Mouse (Mus musculus) liver, adult (tissue): ENCODE data around the gene Maml2.

Source experiments
- GATA4 ChIP-seq: IDR thresholded peaks from 2 replicates; pipeline ENCODE4 v1.6.1; 2014; ENCODE audit warnings: mild to moderate bottlenecking, low read length; ENCODE audit not compliant: insufficient replicate concordance

Maml2 gene

DNA sequence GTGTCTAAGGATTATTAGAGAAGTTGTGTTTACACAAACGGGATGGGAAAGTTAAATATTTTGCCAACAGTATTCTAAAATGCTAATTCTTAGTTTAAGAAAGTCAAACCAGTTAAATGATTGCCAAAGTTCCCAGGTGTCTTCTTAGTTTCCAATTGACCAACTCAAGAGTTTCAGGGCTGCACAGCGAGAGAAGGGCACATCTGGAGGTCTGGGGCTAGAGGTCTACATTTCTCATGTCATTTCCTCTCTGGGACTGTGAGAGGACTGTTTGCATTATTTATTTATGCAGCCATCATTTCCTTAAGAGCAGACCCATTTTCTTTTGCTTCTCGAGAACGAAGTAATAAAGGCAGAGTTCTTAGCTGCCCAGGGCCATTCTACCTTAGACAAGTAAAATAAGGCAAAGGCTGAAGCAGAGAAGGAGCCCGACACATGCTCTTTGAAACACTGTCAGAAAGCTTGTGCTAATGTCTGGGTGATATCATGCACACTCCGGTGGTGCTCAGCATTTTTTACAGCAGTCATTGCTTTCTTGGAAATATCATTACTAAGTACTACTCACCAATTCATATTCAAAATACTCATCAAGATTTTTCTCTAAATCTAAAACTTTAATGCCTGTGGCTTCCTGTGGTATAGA is 4.5 kb downstream of the Maml2 start:
- no peak for TF ChIP-seq GATA4

DNA sequence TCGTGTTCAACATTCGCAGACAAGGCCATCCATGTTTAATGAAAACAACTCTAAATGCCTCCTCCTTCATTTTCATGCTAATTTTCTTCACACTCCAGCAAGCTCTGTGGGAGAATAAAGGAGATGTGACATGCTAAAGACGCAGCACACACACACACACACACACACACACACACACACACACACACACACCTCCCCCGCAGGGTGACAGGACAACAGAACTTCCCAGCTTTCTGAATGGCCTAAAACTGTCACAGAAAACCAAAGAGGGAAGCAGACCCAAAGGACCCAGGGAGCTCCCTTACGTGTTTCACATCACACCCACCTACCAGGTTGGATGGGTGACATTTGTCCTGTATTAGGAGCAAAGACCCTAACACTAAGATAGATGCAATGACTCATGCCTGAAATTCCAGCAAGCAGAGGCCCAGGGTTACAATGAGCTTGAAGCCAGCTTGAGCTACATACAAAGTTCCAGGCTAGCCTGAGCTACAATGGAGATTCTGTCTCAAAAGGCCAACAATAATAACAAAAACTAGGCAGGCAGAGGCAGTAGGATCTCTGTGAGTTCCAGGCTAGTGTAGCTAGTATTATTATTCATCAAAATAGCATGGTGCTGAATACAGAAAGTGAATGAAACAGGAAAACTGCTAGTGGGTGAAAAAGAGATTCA is 5.5 kb downstream of the Maml2 start:
- TF ChIP-seq GATA4: no peak

DNA sequence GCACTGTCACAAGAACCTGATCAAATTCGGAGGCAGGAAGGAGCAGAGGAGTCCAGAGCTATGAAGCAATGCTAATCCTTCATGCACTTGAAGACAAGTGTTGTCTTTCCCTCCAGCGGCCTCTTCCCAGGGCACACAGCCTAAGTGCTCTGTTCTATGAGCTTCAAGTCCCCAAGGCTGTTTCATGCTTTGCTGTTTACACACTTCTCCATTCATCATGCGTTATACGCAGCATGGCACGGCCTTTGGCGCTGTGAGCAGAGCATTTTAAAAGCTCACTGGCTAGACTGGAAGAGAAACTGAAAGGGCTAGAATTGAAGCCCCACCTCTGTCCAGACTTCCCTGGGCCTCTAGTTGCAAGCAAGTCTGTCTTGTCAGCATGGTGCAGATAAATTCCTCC is 6.2 kb downstream of the Maml2 start:
- TF ChIP-seq GATA4: no peak

DNA sequence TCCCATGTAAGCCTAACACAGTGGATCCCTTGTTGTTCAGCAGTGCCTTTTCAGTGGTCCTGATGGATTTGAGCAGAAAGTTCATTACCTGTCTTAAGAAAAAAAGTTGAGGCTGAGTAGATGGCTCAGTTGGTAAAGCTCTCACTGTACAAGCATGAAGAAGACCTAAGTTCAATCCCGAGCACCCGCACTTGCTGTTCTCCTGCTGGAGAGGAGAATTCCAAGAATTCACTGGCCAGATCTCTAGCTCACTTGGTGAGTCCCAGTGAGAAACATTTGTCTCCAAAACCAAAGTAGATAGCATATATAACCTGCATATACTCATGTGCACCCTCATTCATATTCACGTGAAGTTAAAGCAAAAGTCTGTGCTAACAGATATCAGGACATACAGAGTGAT is 8.7 kb downstream of the Maml2 start:
- no peak for TF ChIP-seq GATA4

DNA sequence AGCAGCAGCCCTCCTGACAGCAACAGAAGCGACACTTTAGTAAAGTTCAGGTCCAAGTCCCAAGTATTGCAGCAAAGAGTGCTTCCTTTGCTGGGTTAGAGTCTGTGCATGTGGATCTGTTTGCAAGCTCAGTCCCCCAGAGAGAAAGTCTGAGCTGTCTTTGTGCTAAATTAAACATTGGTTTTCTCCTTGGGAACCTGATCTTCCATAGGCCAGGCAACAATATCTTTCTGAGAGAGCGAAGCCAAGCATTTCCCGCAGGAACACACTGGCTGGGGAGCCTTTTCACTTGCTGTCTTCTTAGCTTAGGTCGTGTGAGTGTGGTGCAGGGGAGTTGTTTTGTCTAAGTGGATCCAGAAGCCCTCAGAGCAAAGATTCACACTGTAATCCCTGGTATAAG is 9.5 kb downstream of the Maml2 start:
- no peak for TF ChIP-seq GATA4

DNA sequence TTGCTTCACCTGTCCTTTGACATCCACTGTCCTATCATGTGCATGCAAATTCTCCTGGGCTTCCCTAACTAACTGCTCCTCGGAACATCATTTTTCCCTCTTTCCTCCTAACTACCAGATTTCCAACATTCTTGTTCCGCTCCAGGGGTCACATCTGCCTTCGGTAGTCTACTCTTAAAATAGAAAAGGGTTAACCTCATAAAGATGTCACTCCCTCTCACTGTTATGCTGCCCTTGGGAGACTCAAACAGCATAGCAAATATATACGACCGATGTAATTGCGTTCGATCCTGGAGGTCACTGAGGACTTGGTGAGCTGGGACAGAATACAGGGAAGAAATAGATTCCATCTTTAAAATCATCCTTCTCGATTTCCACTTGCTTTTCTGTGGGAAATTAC is 11.0 kb downstream of the Maml2 start:
- TF ChIP-seq GATA4: no peak

DNA sequence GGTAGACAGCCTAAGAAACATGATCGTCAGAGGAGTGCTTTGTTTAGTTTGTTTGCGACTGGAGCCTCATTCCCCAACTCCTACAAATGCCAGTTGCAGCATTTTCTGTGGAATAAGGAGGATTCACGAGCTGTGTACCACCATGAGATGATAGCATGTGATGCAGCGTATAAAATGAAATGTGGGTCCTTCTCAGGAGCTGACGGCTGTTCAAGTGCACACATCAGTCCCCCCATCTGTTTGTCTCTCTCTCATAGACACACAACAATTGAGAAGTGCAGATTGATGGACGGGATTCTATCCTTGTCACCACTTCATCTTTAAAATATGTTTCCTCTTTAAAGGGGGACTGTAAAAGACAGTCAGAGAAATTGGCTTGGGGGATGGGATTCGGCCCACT is 12.1 kb downstream of the Maml2 start:
- TF ChIP-seq GATA4: no peak

DNA sequence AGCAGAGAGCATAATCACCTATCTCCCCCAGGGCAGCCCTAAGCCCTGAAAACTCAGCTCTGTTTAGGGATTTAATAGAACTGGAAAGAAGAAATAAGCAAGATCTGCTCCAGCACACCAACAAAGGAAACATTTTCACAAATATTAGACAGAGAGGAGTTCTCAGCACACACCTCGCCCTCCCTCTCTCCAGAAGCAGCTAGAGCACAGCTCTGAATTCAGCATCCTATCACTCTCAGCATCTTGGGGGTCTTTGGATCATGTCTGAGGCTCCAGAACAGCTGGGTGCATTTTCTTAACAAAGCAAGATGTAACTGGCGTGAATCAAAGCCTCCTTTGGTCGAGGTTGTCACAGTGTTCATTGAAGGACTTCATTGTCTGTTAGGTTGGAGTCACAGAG is 12.5 kb downstream of the Maml2 start:
- TF ChIP-seq GATA4: no peak

DNA sequence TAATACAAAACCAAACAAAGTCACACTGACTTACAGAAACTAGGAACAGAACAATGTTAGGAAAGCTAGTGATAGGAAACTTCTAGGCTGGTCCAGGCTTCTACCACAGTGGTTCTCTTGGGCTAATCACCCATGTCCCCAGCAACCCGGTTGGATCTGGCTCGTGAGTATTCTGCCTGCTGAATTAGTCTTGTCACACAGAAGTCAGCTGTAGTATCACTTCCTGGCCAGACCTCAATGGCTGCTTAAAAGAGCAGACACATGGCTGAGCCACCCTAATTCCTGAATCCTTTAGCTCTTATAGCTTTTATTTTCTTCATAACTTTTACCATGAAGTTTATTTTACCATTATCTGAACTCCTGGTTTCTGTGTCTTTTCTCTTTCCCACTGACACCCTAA is 13.3 kb downstream of the Maml2 start:
- no peak for TF ChIP-seq GATA4

DNA sequence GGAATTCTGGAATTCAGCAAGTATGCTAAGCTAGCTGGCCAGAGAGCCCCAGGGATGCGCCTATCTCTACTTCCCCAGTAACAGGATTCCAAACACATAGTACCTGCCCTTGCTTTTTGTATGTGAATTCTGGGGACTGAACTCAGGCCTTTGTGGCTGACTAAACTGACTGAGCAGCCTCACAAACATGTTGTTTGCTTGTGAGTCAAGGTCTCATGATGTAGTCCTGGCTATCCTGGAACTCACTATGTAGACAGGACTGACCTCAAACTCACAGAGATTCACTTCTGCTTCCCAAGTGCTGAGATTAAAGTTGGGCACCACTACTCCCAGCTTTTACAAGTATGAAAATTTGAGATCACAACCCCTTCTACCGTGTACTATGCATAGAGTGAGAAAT is 16.2 kb downstream of the Maml2 start:
- no peak for TF ChIP-seq GATA4

DNA sequence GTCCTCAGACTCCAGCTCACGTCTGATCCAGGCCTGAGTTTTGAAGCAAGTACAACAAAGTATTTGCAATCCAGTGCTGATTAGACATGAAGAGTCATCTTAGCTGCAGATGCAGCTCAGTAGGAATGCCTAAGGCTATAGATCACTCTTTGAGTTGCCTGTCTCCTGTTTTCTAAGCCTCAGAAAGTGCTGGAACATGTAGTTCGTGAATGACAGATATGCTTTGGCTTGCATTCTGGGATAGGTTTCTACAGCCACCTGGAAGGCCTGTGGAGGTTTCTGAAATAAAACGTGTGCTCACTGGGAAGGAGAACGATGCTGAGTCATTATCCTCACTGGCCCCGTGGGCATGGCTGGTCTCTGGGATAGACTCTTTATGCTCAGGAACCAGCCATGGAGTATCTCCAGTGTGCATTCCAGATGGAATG is 16.8 kb downstream of the Maml2 start:
- TF ChIP-seq GATA4: no peak

DNA sequence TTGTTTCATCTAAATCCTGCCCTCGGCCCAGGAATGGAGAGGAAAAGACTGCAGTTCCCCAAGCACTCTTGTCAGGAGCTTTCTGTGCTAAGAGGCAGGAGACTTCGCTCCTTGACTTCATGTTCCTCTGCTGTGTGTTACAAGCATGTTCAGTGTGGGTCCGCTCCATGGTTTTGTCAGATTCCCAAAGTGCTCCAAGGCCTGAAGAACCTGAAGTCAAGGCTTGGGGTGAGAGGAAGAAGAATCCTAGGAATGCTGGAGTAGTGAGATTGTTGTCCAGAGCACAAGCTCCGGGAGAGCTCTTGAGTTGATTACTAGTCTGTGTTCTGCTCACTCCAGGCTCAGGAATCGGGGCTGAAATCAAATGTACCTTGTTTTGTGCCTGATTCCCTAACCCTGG is 17.6 kb downstream of the Maml2 start:
- no peak for TF ChIP-seq GATA4

DNA sequence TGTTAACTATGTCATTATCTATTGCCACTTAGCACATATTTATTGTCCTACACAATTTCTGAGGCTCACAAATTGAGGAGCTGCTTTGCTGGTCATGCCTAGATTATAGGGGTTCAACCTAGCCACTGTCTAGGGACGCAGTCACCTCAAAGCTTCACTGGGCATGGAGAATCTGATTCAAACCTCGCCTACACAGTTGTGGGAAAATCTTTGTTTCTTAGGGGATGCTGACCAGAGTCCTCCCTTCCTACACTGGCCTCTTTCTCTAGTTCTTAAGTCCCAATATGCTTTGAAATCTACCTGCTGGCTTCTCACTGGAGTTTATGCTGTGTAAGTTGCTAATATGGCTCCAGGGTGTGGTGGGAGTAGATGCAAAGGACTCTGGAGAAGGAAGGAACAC is 21.8 kb downstream of the Maml2 start:
- no peak for TF ChIP-seq GATA4

DNA sequence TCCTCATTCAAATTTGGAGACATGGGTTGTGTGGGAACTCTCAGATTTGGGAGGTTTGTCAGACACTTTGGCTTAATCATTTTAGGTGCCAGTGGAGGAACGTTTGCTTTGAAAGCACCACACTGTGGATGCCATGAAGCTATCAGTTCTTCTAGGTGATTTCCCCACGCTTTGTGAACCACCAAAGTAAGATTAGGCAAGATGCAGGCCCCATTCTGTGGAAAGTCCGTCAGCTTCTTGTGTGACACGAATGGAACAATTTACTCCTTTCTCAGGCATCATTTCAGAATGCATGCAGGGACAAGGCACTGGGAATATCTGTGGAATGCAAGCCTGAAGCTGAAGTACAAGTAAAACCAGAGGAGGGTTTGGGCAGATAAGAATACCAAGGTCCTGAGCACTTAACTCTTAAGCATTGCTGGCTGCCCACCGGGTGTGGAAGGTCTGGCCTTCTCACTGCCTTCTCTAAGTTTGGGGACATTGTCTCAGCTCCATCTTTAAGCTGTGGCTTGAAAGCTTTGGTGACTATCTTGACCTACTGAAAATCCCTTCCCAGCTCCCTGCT is 23.1 kb downstream of the Maml2 start:
- TF ChIP-seq GATA4: no peak

DNA sequence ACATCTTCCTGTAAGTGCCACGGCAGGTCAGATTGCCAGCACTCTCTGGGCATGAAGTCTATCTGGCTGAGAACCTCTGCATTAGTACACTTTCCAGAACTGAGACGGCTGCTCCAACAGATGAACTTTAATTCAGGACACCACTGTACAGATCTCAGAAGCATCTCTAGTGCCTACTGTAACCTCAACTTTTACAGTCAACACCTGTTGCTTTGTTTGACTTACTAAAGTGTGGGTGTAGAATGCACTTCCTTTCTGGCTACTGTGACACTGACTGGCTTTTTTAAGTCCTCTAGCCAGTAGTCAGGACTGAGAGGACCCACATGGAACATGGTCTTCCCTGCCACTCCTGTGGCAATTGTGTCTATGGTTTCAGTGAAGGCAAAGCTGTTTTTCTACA is 25.3 kb downstream of the Maml2 start:
- TF ChIP-seq GATA4: no peak

DNA sequence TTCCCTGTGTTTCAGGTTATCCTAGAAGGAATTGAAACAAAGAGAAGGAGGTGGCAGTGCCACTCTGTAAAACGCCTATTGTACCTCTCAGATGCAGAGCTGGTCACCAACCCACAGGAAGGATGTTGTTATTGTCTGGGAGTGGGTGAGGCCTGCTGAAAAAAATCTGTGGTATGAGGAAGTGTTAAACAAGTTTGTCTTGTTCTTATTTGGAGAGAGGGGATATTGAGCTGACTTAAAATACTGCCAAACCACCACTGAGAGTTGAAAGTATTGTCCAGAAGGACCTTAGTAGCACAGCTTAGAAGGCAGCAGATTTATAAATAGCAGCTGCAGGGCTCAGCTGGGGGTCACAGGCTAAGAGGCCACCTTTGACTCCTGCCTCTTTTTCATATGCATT is 25.9 kb downstream of the Maml2 start:
- no peak for TF ChIP-seq GATA4
